Mouse (Mus musculus): ENCODE measurements around the gene Trp63. TPM values are rescaled to one million over a fixed set of nuclear protein-coding genes. Genes with fewer than 3 reads are reported as not detected.
A peak's percentile ranks its signal among the peaks of the same experiment; 100 is the strongest.

The Trp63 gene
- polyA plus RNA-seq, 1 experiment from 2014 or later: 24.7 TPM

DNA sequence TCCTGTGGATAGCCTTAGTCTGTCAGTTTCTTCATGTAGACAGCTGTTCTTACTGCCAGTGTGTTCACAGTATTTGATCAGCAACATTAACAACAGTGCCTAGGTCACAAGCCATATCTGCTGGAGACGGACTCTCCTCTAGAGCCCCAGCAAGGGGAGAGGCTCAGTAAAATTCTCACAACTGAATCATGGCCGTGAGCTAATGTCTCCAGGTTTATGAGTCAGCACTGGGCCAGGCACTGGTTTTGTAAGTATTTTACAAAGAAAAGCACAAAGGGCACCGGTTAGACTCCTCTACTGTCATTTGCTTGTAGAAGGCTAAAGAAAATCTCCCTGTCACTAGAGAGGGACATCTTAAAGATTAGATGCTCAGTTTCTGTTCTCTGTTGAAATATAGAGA, 151.7 kb downstream of the Trp63 start:
- no peaks in the 10 kb centered on the region for H3K36me3 ChIP-seq

DNA sequence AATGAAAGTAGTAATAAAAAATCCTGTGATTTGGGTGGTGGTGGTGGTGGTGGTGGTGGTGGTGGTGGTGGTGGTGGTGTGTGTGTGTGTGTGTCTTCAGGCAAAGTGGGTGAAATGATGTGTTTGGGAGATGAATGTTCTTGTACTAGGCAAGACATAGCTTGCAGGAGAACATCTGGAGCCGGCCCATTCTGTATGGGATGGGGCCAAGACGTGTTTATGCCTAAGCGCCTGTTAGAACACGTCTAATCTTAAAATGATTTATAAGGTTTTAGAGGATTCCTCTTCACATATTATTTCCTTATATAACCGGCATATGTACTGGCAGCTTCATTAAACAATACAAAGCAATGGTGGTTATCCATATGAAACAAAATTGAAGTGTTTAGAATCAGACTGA, 152.2 kb downstream of the Trp63 start:
- H3K27ac ChIP-seq: no peak overlapping the region
- no peaks in the 10 kb centered on the region for H3K27me3 ChIP-seq
- WGBS: 76% methylated on average over 5 of the region's 5 CpGs
- no peaks in the 10 kb centered on the region for H3K9me3 ChIP-seq
- no peaks in the 10 kb centered on the region for H3K36me3 ChIP-seq
- H3K9ac ChIP-seq (replicated peaks): no peak overlapping the region
- 0 out of 2 replicates have a peak, but pooled peaks cover 5% of the 10 kb centered on the region for H3K4me1 ChIP-seq (replicated peaks)
- H3K4me3 ChIP-seq (replicated peaks): no peak overlapping the region
- H3K4me2 ChIP-seq: no peak overlapping the region
- ATAC-seq (ENCODE audit: insufficient number of reproducible peaks, insufficient read depth, low FRiP score, low TSS enrichment, low read depth): no peak

More for the DNA sequence above, 151.7 kb downstream of the Trp63 start:
- WGBS: 67% methylated on average over 3 of the region's 3 CpGs
- H3K27ac ChIP-seq: no peak overlapping the region
- no peak overlapping the region for H3K9ac ChIP-seq (replicated peaks)
- no peak overlapping the region for H3K4me2 ChIP-seq
- H3K4me1 ChIP-seq (replicated peaks): 0 out of 2 replicates have a peak, but pooled peaks cover 5% of the 10 kb centered on the region
- no peak for ATAC-seq (ENCODE audit: insufficient number of reproducible peaks, insufficient read depth, low FRiP score, low TSS enrichment, low read depth)
- no peaks in the 10 kb centered on the region for H3K9me3 ChIP-seq
- H3K27me3 ChIP-seq: no peaks in the 10 kb centered on the region
- H3K4me3 ChIP-seq (replicated peaks): no peak overlapping the region

GRCm38 (mm10) chr16:25842996-25843395, 159.4 kb downstream of the Trp63 start:
- Histone ChIP-seq H3K4me2 (no peak overlapping the region), H3K9ac (replicated peaks) (no peak overlapping the region), H3K4me1 (replicated peaks) (no peaks in the 10 kb centered on the region), H3K36me3 (no peaks in the 10 kb centered on the region), H3K4me3 (replicated peaks) (no peak overlapping the region), H3K27me3 (no peaks in the 10 kb centered on the region), H3K27ac (no peak overlapping the region), H3K9me3 (no peaks in the 10 kb centered on the region)
- WGBS: 79% methylated on average over 6 of the region's 6 CpGs
- ATAC-seq (ENCODE audit: insufficient number of reproducible peaks, insufficient read depth, low FRiP score, low TSS enrichment, low read depth): no peak

- Histone ChIP-seq H3K9ac (replicated peaks) (no peak overlapping the region), H3K4me1 (replicated peaks) (peaks cover 3% of the 10 kb centered on the region; the same call in 1 of the 2 replicates), H3K9me3 (no peaks in the 10 kb centered on the region), H3K27me3 (no peaks in the 10 kb centered on the region), H3K4me2 (no peak overlapping the region), H3K4me3 (replicated peaks) (no peak overlapping the region), H3K27ac (no peak overlapping the region), H3K36me3 (no peaks in the 10 kb centered on the region)
- ATAC-seq (ENCODE audit: insufficient number of reproducible peaks, insufficient read depth, low FRiP score, low TSS enrichment, low read depth): no peak
- WGBS: 80% methylated on average over 13 of the region's 13 CpGs
Measured at GRCm38 (mm10) chr16:25843625-25844024, 160.1 kb downstream of the Trp63 start.

GRCm38 (mm10) chr16:25846611-25847010, 163.0 kb downstream of the Trp63 start:
- Histone ChIP-seq H3K36me3 (no peaks in the 10 kb centered on the region), H3K27me3 (no peaks in the 10 kb centered on the region), H3K4me2 (no peak overlapping the region), H3K4me1 (replicated peaks) (peaks cover 16% of the 10 kb centered on the region), H3K27ac (no peak overlapping the region), H3K4me3 (replicated peaks) (no peak overlapping the region), H3K9me3 (no peaks in the 10 kb centered on the region), H3K9ac (replicated peaks) (no peak overlapping the region)
- 95% methylated on average over 5 of the region's 5 CpGs for WGBS
- no peak for ATAC-seq (ENCODE audit: insufficient number of reproducible peaks, insufficient read depth, low FRiP score, low TSS enrichment, low read depth)

- 65% methylated on average over 2 of the region's 2 CpGs for WGBS
- H3K4me1 ChIP-seq (replicated peaks): peaks cover 16% of the 10 kb centered on the region
- no peaks in the 10 kb centered on the region for H3K9me3 ChIP-seq
- H3K27me3 ChIP-seq: no peaks in the 10 kb centered on the region
- H3K4me3 ChIP-seq (replicated peaks): no peak overlapping the region
- ATAC-seq (ENCODE audit: insufficient number of reproducible peaks, insufficient read depth, low FRiP score, low TSS enrichment, low read depth): no peak
- no peak overlapping the region for H3K4me2 ChIP-seq
- no peak overlapping the region for H3K9ac ChIP-seq (replicated peaks)
- no peaks in the 10 kb centered on the region for H3K36me3 ChIP-seq
- no peak overlapping the region for H3K27ac ChIP-seq
Measured at GRCm38 (mm10) chr16:25848474-25848873, 164.9 kb downstream of the Trp63 start.

- 55% methylated on average over 13 of the region's 13 CpGs for WGBS
- Histone ChIP-seq H3K36me3 (no peaks in the 10 kb centered on the region), H3K9me3 (no peaks in the 10 kb centered on the region), H3K9ac (replicated peaks) (no peak overlapping the region), H3K27me3 (no peaks in the 10 kb centered on the region), H3K4me1 (replicated peaks) (peaks cover 16% of the 10 kb centered on the region), H3K27ac (no peak overlapping the region), H3K4me3 (replicated peaks) (no peak overlapping the region), H3K4me2 (no peak overlapping the region)
- no peak for ATAC-seq (ENCODE audit: insufficient number of reproducible peaks, insufficient read depth, low FRiP score, low TSS enrichment, low read depth)
Measured at GRCm38 (mm10) chr16:25849593-25850464, 166.3 kb downstream of the Trp63 start.

GRCm38 (mm10) chr16:25860731-25861505, 177.4 kb downstream of the Trp63 start:
- H3K27ac ChIP-seq: no peak overlapping the region
- no peak overlapping the region for H3K9ac ChIP-seq (replicated peaks)
- H3K4me3 ChIP-seq (replicated peaks): no peak overlapping the region
- H3K9me3 ChIP-seq: no peaks in the 10 kb centered on the region
- H3K27me3 ChIP-seq: no peaks in the 10 kb centered on the region
- H3K36me3 ChIP-seq: no peaks in the 10 kb centered on the region
- 89% methylated on average over 8 of the region's 8 CpGs for WGBS
- peaks cover 9% of the 10 kb centered on the region for H3K4me1 ChIP-seq (replicated peaks)
- H3K4me2 ChIP-seq: no peak overlapping the region
- no peak for ATAC-seq (ENCODE audit: insufficient number of reproducible peaks, insufficient read depth, low FRiP score, low TSS enrichment, low read depth)

- H3K9me3 ChIP-seq: no peaks in the 10 kb centered on the region
- 0 out of 2 replicates have a peak overlapping the region, but pooled peaks have one; percentile 2 for H3K27ac ChIP-seq
- no peak for ATAC-seq (ENCODE audit: insufficient number of reproducible peaks, insufficient read depth, low FRiP score, low TSS enrichment, low read depth)
- H3K4me2 ChIP-seq: no peak overlapping the region
- peaks cover 10% of the 10 kb centered on the region for H3K4me1 ChIP-seq (replicated peaks)
- H3K36me3 ChIP-seq: no peaks in the 10 kb centered on the region
- H3K27me3 ChIP-seq: no peaks in the 10 kb centered on the region
- H3K4me3 ChIP-seq (replicated peaks): no peak overlapping the region
- 38% methylated on average over 7 of the region's 7 CpGs for WGBS
- H3K9ac ChIP-seq (replicated peaks): no peak overlapping the region
Measured at GRCm38 (mm10) chr16:25865096-25865869, 181.7 kb downstream of the Trp63 start.

GRCm38 (mm10) chr16:25871503-25871902, 187.9 kb downstream of the Trp63 start:
- ATAC-seq (ENCODE audit: insufficient number of reproducible peaks, insufficient read depth, low FRiP score, low TSS enrichment, low read depth): no peak
- H3K4me1 ChIP-seq (replicated peaks): no peaks in the 10 kb centered on the region

GRCm38 (mm10) chr16:25875681-25876080, 192.1 kb downstream of the Trp63 start:
- H3K9me3 ChIP-seq: no peaks in the 10 kb centered on the region
- no peak overlapping the region for H3K27ac ChIP-seq
- H3K9ac ChIP-seq (replicated peaks): no peak overlapping the region
- H3K27me3 ChIP-seq: no peaks in the 10 kb centered on the region
- H3K36me3 ChIP-seq: no peaks in the 10 kb centered on the region
- no peaks in the 10 kb centered on the region for H3K4me1 ChIP-seq (replicated peaks)
- H3K4me3 ChIP-seq (replicated peaks): no peak overlapping the region
- WGBS: 59% methylated on average over 2 of the region's 2 CpGs
- ATAC-seq (ENCODE audit: insufficient number of reproducible peaks, insufficient read depth, low FRiP score, low TSS enrichment, low read depth): no peak
- H3K4me2 ChIP-seq: no peak overlapping the region

More at GRCm38 (mm10) chr16:25871503-25871902, 187.9 kb downstream of the Trp63 start:
- Histone ChIP-seq H3K4me2 (no peak overlapping the region), H3K4me3 (replicated peaks) (no peak overlapping the region), H3K27me3 (no peaks in the 10 kb centered on the region), H3K36me3 (no peaks in the 10 kb centered on the region), H3K9me3 (no peaks in the 10 kb centered on the region), H3K9ac (replicated peaks) (no peak overlapping the region), H3K27ac (no peak overlapping the region)
- 89% methylated on average over 1 of the region's 1 CpGs for WGBS
